Mouse (Mus musculus) kidney, postnatal 36 days (tissue): ENCODE measurements at regions not wholly inside any gene's neighbourhood (a gene's known extent, or its start where the extent isn't known, plus 50 kb on each side); places are given as distances from the start of the nearest gene placed in this dataset.
"Not testable (repeated sequence)": the region's sequence is repeated elsewhere in the genome, so short reads cannot be mapped to it uniquely, and the experiment has no call there.

Experiments used
- DNase-seq, 2 experiments: peaks; one replicate each; pipeline ENCODE4 v3.0.0; 2021 to 2022; ENCODE audit warnings: mixed read lengths in 2 of 2

DNA sequence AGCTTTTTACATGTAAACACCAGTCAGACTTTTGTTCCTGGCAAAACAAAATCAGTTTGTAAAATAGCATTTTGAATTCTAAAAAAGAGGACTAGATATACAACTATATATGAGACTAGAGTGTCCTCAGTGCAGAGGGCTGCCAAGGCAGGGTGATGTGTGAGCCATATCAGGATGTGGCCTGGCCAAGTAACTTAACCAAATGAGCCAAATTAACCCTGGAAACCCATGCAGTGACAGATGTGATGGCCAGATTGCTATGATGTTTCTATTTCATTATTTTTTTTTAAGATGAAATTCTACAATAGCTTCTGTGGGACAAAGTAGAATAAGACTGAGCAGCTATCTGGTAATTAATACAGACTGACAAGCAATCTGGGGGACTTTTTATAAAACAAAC, 181.8 kb downstream of the Nova1 start:
- DNase-seq = no peak

DNA sequence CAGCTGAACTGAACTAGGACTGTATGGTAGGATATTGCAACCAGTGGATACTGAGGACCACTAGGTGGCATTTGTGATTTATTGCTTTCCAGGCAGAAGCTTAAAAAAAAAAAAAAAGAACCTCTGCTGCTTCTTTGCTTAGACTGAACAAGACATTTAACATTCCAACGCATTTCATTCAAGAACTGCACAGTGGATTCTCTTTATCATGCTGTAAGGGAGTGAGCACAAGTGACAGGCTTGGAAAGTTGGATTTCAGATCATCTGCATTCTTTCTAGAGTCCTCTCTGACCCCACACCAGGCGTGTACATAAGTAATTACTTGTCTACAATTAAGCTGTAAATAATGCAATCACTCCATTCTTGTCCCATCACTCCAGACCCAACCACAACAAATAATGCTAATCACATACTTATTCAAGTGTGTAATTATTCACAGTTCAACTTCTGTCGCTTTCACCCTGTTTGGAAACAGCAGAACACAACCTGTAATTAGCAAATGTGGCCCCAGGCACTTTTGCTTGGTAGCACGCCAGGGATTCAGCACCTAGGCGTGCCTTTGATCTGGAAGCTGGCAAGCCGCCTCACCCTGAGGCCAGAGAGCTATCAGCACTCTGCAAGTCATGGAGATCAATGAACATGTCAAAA, 183.5 kb downstream of the Nova1 start:
- peak; percentile 25 to 66 for DNase-seq

DNA sequence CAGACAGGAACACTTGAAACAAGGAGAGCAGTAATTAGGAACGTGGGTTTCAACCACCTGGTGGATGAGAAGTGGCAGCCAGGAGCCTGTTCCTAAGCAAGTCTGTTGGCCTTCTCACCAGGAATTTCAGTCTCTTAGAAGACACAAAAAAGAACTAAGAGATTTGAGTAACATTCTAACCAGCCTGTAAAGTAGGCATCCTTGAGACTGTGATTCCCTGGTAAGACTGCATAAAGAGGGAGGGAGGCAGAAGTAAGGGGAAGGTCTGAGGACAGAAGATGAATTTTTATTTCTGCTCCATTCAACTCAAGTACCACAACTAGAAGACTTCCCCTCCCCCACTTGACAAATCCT, 184.0 kb downstream of the Nova1 start:
- no peak for DNase-seq

DNA sequence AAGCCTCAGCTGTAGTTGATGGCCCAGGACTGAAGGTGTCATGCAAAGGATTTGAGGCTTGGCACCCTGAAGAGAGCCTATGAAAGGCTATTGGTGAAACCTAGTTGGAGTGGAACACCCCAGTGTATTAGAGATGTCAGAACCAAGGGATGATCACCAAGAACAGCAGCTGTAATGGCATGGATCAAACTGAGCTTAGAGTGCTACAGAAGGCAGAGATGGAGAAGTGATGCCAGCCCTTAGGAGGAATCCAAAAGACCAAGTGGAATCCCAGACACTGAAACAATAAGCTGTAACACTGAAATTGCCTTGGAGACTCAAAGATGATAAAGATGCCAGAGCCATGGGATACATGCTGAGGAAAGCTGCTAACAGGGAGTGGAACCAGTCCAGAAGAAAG, 186.3 kb downstream of the Nova1 start:
- not testable (repeated sequence) for DNase-seq

DNA sequence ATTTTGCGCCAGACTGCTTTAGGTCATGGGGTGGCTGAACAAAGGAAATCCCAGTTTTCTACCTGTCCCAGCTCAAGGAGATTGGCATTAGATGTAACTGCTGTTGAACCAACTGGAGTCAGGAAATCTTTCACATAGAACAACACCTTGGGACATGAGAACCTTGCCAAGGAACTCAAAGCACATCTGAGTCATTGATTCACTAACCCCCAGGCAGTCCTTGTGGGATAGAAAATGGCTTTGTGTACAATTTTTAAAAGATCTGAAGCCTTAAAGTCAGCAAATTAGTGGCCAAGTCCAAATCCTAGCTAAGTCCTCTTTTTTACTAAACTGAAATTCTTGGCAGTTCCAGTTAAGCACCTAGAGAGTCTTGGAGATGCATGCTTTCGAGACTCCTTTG, 191.4 kb downstream of the Nova1 start:
- no peak for DNase-seq

DNA sequence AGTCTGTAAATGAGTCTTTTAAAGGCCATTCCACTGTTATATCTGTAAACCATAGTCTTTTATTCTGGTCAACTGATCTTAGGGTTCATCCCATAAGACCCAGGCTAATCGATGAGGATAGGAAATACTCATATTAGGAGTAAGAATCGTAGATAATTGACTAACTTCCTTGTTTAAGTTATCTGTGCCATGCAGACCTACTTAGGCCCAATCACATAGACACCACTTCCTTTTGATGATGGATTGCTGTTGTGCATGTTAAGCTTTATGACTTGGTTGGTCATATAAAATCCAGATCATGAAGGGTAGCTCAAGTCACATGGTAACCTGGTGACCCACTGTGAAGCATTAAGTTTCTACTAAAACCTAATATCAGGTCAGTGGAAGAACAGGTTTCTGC, 207.3 kb downstream of the Nova1 start:
- no peak for DNase-seq

DNA sequence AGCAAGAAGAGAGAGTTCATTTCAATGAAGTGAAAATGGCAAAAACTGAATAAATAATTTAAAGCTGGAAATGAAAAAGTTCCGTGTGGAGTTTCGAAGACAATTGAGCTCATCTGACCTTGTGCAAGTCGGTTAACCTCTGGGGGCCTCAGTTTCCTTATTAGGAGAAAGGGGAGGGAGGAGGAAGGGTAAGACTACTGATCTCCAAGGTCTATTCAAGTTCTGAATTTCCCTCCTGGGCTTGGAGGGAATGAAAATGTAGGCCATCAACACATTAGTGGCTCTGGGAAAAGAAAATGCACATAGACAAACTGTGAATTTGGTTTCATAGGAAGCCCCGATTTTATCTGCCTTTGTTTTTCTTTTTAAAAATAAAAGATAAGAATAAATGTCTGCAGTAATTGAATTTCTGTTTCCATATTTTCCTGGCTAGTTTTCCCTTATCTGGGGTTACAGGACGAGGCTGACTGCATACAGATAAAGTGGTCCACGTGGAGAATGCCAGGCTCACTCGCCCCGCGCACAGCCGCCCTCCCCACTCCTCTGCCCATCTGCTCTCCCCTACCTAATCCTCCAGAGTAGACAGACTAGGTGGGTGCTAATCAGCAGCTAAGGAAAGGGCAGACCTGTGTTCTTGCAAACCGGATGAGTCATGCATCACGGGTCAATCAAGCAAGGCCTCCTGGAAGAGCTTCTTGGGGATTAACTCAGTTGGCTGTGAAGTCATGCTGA, 209.0 kb downstream of the Nova1 start:
- peak; percentile 1 to 5 for DNase-seq

DNA sequence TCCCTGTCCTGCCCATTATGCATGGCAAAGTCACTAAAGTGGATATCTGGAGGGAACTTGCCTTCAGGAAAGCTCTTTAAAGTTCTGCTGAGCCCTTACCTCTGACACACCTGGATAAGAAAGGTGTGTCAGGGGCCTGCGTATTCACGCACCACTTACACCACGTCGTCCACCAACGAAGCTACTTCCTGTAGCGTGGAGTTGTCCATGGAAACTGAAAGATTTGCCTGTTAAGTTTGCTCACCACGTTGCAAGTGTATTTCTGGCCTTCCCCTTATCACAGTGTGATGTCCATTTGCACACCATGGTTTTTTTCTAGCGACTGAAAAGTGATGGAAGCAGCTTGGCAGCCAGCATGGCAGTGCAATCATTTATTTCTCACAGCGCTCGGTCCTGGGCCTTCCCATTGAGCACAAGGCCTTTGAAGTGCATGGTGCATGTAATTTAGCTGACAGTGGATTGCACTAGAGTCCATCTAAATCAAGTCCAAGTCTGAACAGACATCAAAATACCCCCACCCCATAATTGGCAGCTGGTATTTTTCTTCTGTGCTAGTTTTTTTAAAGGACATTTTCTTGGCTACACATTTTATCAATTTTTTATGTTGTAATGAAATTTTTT, 210.3 kb downstream of the Nova1 start:
- DNase-seq = no peak

DNA sequence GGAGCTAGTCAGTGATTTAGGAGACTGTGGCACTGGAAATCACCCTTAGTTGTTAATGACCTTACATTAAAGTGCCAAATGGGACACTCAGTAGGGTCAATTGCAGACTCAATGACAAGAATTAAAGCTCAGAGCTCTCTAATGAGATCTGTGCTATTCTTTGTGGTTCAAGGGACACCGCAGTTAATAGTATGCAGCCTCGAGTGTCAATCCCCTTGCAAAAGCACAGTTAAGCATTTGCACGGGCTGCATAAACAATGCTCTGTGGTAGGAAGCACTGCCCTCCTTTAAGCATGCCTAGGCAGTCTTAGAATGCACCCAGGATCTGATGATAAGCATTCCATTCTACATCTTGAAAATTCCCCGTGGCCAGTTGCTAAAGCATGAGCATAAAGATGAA, 221.5 kb downstream of the Nova1 start:
- DNase-seq = no peak

DNA sequence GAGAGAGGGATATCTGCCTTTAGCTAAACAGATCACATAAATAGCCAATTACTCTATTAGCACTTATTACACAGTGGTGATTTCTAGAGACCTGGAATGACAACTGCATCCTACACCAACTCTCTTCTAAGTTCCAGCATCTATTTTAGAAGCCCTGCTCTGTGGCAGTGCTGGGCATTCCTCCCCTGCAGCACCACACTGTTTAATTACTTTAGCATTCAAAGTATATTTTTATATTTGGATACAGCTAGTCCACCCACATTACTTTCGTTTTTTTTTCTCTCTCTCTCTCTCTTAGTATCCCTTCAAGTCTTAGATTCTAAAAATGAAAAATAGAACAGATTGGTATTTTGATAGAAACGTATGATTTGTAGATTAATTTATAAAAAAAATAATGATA, 250.1 kb downstream of the Nova1 start:
- no peak for DNase-seq

DNA sequence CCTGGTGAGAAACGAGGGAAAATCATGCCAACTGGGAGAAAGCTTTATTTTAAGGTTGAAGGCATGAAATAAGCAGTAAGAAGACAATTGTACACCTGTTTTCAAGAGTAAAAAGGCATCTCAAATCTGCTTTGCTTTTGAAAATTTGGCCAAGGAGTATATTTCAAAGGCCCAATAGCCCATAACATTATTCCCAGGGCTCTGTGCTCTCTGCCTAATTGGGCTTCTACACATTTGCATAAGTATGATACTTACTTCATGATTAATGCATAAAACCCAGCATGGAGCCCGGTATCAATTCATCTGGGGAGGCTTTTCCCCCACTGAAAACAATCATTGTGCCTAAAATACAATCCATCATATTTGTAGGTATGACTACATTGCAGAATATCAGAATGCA, 252.4 kb downstream of the Nova1 start:
- no peak for DNase-seq

DNA sequence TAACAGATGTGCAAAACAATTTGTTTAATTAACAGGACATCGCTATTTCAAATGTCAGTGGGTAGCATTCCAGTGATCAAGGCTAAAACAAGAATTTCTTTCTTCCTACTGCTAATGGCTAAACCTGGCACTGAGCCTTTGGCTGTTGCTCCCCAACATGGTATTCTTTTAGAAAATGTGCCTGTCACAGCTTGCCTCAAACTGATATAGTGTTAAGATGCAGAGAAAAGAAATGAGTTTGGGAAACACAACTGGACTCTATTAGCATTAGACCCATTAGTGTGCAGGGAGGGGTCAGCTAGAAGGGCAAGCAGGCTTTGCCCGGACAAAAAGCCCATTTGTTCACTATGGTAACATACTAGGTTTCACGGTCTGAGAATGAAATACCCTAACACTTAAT, 297.8 kb downstream of the Nova1 start:
- DNase-seq = no peak

DNA sequence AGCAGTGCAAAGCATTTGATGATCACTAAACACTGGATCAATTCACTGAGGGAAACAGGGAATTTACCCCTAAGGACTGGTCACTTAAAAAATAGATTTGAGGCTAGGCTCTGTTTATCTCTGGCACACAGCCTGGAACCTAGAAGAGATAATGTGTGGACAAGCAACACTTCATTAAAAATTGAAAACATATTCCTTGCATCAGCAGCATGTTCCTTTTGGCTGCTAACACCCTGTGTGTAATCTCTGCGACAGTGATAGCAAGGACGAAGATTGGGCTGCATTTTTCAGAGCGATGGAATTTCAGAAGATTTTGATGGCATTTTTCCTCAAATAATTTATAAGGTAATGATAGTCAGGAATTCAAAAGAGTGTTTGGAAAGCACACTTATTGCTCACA, 310.9 kb downstream of the Nova1 start:
- no peak for DNase-seq

DNA sequence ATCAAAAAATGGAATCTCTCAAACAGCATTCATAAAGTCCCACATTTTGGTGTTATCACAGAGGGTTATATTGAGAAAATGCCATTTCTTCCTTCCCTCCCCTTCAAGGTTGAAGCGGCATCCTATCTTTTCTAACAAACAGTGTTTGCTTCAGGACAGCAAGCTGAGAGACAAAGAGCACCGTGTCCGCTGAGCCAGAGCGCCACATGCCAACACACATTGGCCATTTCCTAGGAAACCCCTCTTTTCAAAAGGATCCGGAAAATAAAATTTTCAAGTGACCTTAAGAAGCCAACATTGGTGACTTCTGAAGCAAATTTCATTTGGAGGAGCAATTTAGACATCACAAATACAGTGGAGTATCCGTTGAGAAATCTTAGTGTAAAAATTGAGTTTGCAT, 326.3 kb downstream of the Nova1 start:
- DNase-seq = no peak

DNA sequence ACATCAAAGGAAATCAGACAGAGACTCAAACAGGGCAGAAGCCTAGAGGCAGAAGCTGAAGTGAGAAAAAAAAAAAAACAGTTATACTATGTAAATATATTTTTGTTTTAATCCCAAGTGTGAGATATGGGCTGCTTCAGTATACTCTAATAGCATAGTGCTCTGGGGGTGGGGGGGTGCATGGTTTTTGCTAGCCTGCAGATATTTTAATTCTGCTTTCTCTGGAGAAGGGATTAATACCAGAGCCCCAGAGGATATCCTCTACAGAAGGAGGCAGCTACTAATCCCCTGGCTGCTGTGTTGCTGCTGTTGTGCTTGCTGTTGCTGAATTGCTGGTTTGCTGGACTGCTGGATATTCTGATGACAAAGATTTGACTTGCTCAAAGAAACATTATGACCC, 367.8 kb downstream of the Nova1 start:
- no peak for DNase-seq

DNA sequence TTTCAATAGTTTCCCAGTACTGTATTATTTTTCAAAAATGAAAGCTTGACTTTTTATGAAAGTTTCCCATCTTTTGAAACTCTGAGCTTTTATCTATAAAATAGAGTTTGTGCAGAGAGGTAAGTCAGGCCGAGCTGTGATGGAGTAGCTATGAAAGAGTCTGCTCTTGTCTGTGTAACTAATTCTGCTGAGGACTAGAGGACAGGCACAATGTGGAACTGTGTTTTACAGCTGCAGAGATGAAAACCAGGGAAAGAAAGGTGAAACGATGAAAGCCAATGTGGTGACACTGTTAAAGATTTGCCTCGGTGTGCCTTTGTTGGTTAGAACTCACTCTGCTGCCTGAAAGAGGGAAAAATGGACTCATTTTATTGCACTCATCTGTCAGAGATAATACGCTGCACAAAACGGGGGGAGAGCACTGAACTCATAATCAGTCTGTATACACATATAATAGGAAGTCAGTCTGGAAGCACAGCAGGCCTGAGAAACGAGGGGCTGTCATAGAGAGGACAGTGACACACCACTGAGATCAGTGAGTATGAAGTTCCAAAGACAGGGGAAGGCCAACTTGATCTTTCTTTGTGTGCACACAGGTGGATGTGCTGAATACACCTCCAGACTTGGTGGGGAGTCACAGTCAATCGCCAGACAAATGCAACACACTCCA, 373.9 kb downstream of the Nova1 start:
- DNase-seq = no peak

DNA sequence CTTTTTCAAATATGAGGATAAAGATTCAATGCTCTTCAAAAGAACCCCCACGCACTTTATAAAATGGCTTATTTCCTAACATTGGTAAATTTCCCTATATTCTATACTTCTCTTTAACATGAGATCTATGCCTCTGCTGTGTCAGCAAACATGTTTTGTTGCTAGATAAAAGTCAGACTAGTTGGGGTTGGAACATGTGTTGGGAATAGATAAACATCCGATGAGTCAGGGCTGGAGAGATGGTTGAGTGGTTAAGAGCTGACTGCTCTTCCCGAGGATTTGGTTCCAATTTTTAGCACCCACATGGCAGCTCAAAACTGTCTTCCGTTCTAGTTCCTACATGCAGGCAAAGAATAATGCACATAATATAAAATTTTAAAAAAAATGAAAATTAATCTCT, 399.1 kb downstream of the Nova1 start:
- DNase-seq = no peak

DNA sequence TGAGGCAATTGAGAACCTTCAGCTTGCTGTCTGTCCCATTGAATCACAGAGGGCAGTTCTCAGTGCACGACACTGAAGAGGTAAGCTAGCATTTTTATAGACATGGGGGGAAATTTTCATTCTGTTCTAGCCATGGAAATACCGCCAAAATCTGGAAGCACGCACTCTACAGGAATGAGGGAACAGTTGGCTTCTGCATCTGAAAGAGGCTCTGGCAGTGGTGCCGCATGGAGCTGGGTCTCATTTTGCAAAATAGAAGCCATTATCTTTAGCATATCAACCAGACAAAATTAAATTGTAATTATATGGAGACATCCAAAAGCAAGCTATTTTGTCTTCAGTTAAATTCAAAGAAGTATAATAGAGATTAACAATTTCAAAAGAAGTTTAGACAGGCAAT, 399.7 kb downstream of the Nova1 start:
- no peak for DNase-seq

DNA sequence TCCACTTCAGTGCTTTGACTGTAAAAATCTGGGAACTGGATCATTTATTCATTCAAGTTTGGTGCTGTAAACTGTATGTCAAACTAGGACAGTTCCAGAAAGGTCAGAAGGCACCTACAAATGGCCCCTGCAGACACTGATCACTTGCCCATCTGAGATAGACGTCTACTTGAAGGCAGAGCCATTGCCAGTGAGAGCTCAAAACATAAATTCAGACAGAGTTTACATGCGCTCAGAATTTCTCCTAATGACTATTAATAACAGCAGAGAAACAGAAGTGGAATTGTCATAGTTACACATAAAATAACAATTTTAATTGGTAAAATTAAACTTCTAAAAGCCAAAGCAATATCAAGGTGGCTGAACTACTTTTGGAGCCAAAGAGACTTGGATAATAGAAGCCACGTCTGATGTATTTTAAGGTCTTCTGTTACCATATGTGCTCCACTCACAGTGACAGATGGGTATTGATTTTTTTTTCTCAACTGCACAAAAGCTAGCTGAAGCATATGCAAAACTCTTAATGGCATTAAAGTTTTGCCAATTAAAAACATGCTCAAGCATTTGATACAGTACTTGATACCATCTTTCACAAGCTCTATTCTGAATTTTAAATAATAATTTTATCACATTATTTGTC, 401.8 kb downstream of the Nova1 start:
- DNase-seq = no peak

DNA sequence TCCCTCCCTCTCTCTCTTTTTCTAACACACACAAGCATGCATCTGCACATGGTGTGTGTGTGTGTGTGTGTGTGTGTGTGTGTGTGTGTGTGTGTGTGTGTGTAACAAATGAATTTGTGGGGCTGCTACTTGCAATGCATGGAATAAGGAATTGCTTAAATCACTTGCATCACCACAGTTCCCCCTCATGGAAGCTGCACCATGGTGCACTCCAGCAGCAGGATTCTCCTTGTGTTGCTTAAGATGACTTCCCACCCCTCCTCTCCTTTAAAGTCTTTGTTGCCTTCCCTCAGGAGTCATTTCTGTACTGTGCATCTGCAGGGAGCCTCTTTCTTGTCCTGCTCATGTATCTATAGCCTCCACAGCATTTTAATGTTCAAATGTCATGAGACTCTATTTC, 402.5 kb downstream of the Nova1 start:
- DNase-seq = no peak

DNA sequence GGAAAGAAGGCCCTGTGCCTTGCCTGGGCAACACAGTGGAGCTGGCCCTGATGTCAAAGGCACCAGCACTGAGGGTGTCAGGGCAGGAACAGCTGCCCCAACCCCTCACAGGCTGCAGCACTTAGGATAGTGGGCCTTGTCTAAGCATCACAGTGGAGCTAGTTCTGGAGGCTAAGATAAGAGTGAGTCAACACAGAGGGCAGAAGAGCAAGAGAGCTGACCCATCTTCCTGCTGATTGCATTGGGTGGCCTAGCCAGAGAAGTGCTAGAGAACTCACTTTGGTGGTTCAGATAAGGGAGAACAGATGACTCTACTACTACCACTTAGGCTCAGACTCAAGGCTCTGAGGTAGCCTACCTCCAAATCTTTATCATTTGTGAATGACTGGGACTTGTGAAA, 413.1 kb downstream of the Nova1 start:
- DNase-seq = no peak

DNA sequence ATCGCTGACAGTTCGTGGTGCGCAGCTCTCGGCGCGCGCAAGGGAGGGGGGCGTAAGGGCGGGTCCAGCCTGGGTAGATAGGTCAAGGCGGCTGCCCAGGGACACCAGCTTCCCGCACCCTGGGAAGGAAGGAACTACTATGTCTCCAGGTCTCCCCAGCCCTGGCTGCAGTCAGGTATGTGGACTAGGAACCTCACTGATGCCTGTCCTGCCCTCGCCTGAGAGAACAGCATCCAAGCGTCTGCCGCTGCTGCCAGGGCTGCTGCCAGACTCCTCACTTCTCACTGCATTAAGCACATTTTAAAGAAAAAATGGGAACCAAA, 419.1 kb downstream of the Nova1 start:
- peak in 1 of 2 experiments; percentile 2 for DNase-seq

DNA sequence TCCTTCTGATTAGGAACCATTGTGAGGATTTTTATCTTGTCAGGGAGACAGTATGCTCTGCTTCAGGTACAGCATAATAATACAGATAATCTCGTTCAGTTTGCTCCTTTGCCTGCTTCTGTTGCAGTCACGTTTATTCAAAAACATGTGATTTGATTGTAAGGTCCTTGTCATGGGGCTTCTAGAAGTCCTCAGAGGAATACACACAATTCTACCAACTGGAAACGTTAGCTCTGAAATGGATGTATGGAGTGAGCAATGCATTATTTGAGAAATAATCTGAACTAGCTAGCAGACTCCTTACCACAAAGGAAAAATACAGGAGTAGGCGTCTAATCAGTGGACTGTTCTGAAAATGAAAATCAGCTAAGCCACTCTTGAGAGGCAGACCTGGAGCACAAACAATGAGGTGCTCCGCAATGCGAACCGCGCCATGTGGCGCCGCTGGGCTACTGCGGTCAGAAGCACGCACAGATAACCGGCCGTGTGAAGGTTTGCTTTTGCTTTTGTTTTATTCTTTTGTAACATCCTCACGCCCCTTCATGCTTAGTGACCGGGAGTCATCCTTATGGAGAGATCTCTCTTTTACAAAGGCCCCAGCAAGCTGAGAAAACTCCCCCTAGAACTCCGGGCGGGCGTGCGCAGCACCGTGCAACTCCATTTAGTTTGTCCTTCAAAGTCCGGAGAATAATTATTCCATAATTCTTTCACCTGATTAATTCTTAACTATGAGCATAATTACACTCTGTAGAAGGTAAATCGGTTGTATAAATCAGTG, 419.7 kb downstream of the Nova1 start:
- peak in 1 of 2 experiments; percentile 8 for DNase-seq
